Mouse (Mus musculus) cerebellum, adult 11-12 months (tissue): ENCODE data around the gene Speg.
A peak's percentile ranks its signal among the peaks of the same experiment; 100 is the strongest.

Experiments used
- DNase-seq: peaks from one replicate; pipeline ENCODE4 v3.0.0; 2022

The Speg gene

DNA sequence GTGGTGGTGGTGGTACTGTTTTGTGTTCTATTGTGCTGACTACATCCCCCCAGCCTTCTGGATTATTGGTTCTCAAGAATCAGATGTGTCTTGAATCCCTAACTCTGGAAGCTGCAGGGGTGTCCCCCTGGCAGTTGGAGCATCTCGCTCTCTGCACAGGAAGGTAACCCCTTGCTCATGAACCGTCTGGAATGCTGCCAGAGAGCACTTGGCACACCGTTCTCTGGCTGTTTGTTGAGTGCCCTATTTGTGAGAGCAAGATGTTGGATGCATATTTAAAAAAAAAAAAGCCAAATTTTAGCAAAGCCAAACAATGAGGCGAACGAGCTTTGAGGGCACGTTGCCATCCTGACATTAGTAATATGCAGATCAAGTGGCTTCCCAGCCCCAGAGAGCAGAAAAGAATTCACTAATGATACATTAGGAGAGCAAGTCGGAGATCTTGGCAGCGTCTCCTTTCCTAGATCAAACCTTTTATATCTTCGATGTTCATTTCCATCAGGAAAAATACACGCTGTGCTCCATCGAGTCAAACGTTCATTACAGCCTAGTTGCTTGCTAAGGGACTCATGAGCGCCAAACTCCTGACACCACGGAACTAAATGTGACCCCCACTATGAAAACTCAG is 9.5 kb upstream of the Speg start:
- peak; percentile 78 for DNase-seq

DNA sequence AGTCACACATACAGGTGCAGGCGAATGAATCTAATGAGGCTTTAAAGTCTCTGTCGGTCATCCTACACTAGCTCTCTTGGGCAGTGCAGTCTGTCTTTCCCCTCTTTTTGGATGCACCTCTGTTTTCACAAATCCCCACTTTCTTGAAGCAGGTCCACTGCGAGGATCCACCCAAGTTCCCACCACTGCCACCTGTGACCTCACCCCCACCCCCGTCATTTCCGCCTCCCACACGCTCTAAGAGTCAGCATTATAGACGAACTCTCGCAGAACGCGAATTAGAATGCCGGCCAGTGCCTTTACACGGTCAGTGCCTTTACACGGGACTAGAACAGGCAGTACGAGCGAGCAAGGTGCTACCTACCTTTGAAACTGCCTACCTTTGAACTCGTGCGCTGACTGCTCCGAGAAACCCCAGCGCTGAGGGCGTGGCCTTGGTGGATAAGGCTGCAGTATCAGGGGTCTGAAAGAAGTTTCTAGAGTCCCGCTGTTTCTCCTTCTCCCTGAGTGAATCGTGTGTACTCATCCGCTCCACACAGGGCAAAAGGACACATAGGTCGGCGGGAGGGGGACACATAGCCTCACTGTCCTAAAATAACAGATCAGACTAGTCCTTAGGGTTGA is 5.6 kb upstream of the Speg start:
- DNase-seq, result no peak

DNA sequence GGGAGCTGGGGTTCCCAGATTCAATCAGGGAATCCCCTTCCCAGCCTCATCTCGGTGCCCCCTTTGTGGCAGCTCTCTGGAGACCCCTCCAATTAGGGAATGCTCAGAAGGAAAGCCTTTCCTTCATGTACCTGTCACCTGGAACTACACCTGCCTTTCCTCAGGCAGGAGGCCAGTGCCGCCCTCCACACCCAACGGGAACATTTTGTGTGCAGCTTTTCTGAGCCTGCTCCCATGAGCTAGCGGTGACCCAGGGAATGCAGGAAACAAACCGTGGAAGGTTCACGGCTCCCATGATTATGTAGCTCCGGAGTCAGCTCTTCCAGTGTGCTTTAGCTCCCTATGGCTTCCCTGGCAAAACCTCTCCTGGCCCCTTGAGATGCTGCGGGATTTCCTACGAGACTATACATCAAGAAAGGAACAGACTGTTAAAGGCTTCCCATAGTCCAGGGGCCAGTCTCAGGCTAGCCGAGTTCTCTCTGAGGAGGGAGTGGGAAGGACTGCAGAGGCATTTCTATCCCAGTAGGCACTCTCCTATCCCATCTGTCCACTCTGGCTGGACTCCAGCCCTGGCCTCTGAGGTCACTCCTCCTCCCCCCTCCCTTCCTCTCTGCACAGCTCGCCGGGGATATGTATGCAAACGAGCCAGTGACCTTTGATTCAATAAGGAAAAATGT is 5.0 kb upstream of the Speg start:
- DNase-seq, result peak; percentile 99

DNA sequence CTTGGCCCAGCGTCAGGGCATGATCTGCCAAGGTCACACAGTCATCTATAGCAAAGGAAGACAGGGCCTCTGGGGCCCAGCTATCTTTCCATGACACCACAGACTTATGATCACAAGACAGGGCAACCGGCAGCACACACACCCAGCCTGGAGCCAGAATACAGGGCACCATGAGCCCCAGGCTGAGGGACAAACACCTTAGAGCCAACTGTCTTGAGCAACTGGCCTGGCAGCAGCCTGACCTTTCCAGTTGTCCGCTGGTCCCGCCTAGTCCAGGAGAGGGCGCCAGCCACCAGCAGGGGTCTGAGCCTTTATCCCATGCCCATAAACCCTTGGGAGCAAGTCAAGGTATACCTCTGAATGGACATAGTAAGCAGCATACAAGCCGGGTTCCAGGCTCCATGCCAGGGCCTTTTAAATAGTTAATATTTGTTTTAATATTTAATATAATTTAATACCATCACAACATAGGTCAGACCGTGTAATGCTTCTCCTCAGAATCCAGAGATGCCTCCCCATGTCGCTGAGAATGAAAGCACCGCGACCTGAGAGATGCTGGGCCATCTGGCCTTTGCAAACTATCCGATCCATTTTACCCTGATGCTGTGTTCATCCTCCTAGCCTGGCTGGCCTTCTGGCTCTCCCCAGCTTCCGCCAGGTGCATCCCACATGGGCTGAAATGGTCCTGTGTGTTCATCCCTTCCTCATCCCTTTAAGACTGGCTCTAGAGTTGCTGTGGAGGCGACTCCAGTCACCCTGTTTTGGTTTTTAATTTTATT is 3.6 kb upstream of the Speg start:
- DNase-seq, result peak; percentile 87

DNA sequence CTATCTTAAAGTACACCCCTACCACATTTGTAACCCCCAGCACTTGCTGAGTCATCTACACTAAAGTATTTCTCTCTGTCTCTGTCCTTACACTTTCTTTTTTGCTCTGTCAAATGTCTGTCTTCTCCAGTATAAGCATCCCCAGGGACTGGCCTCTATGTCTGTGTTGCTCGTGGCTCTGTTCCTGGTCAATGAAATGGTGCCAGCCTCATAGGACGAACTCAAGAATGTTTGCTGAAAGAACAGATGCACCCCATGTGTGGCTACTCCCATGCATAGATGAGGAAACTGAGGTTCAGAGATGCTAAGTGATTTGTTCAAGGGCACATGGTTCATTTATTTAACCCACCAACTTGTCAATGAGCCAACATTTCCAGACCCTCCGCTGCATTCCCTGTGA is 2.6 kb upstream of the Speg start:
- DNase-seq, result peak; percentile 56

DNA sequence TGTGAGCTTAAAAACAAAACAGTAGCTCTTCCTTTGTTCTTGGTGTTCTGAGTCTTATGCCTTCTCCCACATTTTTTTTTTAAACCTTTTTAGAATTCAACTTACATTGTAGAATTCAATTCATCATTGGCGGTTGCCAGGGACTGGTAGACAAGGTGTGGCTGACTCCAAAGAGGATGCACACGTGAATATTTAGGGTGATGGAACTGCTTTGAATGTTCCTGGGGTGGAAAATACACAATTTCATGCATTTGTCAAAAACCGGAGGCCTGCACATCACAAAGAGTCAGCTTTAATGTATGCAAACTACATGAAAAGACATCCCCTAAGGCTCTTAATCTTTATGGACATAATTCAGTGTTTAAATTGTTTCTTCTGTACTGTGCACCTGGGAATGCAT is 1.8 kb upstream of the Speg start:
- no peak for DNase-seq

DNA sequence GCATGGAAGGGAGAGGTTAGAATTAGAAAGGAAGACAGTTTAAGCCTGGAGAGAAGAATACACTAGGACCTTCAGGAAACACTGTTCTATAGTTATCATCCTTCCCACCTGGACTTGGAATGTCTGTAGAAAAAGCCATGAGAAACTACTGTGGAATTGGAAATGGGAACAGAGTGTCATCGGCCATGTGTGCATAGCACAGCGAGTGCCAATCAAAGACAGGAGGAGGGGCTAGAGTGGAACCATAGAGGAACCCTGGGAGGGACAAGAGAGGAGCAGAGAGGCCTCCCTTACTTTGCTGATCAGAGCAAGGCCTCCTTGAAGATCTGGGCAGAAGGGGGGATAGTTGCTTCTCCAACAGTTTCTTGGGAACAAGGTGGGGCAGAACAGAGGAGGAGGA is 4.1 kb downstream of the Speg start:
- DNase-seq, result peak; percentile 50

DNA sequence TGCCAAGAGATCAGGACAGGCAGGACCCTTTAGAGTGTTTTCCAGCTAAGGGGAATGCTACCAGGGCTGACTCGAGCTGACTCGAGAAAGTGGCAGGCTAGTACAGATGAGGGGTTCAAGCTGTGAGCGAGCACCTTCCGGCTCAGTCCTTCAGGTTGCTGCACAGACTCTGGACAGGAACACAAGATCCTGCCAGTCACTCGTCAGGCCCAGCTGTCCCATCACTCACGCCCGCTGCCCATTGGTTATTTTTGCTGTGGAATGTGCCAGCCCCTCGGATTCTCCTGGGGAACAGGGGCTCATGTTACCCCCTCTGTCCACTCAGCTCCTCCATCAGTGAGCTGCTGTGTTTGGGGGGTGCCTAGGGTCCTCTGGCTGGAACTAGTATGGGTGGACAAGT is 4.8 kb downstream of the Speg start:
- no peak for DNase-seq

DNA sequence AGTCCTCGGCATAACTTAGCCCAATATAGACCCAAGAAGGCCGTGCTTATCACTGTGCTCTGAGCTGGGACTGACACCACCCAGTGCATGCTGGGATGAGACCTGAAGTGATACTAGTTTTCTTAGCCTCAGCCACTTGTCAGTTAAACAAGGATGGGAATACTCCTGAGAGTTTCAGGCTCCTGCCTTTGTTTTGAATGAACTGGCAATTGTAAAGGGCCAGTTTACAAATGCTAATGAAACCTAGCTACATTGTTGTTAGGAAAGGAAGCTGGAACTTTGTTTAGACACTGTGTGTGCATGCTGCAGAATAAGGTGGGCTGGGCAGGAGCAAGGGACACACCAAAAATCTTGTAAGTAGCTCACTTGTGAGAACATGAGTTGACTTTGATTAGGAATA is 5.9 kb downstream of the Speg start:
- DNase-seq, result no peak

DNA sequence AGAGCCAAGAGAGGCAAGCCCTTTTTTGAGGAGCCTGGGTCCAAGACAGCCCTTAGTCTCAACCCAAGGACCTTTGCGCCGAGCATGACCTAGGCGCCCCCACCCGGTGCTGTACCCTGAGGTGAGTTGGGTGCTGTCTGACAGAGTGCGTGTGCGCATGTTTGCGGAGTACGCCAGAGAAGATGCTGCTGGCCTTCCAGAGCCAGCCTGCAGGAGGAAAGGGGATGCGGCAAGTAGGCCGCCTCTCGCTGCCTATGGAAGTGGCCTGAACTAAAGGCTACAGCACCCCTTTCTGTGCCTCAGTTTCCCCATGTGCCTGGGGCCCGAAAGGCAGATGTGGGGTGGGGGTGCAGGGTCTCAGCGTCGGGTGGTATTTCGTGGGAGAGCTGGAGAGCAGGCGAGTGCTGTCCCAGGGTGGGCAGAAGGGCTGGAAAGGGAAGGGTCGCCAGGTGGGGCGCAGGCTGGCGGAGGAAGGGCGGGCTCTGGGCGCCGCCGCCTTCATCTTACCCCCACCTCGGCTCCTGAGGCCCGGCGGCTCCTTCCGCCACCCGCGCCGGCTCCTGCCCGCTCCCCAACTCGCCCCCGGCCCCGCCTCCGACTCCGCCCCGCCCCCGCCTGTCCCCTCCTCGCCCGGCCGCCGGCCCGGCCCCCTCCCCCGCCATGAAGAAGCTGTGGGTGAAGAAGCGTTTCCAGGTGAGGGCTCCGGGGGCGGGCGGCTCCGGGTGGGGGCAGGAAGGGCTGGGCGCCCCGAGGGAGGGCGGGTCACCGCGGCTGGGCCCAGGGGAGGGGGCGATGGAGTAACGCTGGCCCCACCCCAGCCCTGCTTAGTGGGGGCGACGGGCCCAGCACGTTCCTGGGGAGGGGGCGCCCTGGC is 6.6 kb downstream of the Speg start:
- DNase-seq, result peak; percentile 83

DNA sequence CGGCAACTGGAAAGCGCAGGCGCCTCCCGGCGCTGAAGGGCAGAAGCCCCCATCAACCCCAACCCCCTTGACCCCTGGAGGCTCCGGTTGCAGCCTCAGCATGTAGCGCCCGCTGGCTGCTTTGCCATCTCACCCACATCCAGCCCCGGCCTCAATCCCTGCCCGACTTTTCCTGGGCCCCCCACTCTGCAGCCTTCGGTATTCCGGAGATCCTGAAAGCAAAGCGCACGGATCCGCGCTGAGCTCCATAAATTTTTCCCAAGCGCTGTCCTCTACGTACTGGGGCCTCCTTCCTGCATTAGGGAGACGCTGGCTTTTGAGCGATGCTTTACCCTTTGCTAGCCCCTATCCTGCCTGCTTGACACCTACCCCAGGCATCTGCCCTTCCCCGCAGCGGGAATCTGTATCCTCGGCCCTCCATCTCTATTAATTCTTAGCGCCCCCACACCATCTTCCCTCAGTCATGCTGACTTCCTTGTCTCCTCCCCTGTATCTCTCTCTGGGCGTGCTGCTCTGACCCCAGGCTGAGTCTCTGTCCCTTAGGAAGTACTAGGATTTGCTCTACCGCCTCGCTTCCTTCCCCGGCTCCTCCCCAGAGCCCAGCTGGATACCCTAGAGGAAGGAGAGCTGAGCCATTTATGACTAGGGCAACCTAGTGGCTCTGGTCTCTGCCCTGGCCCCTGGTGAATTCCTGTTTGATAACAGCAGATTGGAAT is 7.4 kb downstream of the Speg start:
- DNase-seq, result peak; percentile 80

DNA sequence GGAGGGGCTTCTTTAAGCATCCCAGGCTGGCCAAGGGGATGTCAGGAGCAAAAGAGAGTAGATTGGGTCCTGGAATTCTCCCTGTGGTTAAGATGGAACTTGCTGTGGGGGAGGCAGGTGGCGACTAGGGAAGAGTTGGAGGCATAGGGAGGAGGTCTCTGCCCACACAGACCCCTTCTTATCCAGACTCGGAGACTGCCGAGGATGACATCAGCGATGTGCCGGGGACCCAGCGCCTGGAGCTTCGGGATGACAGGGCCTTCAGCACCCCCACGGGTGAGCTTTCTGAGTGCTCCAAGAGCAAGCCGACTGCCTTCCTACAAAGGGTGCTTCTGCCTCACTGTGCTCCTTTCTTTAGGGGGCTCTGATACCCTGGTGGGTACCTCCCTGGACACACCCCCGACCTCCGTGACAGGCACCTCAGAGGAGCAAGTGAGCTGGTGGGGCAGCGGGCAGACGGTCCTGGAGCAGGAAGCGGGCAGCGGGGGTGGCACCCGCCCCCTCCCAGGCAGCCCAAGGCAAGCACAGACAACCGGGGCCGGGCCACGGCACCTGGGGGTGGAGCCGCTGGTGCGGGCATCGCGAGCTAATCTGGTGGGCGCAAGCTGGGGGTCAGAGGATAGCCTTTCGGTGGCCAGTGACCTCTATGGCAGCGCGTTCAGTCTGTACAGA is 9.5 kb downstream of the Speg start:
- peak; percentile 67 for DNase-seq

DNA sequence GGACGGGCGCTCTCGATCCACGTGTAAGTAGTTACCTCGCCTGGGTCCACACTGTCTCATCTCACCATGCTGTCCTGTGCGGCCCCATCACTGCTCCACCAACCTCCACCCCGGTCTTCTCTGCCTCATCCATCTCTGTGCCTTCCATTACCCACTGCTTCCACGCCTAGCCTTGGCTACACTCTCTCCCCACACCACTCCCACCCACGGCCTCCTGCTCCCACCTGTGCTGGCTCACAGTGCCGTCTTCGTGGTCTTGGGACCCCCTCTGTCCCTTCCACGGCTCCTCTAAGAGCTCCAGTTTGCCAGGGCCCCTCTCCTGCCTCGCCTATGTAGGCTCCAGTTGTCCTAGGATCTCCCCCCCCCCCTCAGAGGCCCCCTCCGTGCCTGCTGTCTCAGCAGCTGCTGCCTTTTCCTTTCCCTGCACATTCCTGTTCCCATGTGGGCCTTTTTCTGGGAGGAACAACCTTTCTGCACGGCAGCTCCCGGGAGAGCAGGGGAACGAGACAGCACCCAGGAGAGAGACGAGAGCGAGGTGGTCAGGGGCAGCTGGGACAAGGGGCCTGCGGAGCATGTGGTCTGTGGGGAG is 10.1 kb downstream of the Speg start:
- DNase-seq, result peak; percentile 62

DNA sequence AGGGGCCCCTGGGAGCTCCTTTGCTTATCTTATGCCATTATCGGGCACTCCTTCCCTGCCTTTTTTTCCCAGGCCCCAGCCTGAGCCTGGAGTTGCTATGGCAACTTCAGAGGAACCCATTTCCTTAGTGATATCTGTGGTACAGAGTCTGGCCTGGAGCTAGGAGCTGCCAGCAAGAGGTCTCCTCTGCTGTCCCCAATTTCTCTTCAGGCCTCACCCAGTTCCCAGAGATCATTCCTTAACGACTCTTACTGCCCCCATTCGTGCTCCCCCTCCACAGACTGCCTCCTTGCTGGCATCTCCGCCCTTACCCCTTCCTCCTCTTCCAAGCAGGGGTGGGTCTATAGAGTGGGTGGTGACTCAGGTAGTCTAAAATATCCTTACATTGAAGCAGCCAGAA is 11.1 kb downstream of the Speg start:
- DNase-seq, result no peak

DNA sequence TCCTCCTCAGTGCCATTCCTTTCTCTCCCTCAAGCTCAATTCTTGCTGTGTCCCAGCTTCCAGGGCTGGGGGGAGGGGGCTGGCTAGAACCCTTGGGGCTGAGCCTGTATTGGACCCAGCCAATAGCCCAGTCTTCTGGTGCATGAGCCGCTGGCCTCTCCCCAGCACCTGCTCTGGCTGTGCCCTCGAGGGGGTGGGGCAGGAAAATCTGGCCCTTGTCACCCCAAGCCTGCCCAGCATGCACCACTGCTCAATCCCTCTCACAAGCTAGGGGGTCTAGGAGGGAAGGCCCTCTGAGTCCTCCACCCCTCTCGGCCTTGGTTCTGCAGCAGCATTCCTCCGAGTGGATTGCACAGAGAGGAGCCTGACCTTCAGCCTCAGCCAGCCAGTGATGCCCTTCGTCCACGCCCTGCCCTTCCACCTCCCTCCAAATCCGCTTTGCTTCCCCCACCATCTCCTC is 12.4 kb downstream of the Speg start:
- DNase-seq, result peak; percentile 74

DNA sequence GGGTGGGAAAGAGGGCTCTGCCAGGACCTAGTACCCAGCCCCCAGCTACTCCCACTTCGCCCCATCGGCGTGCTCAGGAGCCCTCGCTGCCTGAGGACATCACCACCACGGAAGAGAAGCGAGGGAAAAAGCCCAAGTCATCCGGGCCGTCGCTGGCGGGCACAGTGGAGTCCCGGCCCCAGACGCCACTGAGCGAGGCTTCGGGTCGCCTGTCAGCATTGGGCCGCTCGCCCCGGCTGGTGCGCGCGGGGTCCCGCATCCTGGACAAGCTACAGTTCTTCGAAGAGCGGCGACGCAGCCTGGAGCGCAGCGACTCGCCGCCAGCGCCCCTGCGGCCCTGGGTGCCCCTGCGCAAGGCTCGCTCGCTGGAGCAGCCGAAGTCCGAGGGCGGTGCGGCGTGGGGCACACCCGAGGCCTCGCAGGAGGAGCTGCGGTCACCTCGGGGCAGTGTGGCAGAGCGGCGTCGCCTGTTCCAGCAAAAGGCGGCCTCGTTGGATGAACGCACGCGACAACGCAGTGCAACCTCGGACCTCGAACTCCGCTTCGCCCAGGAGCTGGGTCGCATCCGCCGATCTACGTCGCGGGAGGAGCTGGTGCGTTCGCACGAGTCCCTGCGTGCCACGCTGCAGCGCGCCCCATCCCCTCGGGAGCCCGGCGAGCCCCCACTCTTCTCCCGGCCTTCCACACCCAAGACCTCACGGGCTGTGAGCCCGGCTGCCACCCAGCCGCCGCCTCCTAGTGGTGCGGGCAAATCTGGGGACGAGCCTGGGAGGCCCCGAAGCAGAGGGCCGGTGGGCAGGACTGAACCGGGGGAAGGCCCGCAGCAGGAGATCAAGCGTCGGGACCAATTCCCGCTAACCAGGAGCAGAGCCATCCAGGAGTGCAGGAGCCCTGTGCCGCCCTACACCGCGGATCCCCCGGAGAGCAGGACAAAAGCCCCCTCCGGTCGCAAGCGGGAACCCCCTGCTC is 13.1 kb downstream of the Speg start:
- no peak for DNase-seq

DNA sequence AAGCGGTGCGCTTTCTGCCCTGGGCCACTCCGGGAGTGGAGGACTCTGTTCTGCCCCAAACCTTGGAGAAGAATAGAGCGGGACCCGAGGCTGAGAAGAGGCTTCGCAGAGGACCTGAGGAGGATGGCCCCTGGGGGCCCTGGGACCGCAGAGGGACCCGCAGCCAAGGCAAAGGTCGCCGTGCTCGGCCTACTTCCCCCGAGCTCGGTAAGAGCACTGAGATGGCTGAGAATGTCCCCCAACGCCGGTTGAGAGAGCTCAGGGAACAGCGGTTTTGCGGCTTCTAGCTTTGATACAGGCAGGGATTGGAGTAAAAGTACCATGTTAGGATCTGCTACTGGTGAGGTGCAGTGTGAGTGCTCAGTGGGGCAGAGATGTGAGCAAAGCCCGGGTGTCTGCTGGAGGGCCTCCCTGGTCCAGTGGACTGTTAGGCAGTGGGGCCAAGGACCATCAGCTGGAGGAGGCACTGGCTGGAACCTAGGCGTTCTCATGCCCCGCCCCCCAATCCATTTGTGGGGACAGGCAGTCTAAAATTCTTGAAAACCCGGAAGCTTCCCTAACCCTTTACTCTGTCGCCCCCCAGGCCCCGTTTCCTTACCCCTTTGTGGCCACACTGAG is 13.9 kb downstream of the Speg start:
- no peak for DNase-seq

DNA sequence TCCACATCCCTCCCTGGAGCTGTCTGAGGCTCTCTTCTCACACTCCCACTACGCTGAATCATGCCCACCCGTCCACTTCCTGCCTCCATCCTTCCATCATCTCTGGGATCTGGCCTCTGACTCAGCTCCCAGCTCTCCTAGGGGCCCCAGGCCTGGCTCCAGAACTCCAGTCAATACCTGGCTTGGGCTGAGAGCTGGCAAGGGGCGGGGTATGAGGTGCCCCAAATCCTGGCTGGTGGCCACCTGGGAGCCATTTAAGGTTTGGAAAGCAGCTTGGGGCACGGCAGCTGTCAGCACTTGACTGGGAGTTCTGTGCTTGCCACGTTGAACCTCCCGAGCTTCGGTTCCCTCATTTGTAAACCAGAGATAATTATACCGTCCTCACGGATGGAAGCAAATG is 18.0 kb downstream of the Speg start:
- DNase-seq, result peak; percentile 94

DNA sequence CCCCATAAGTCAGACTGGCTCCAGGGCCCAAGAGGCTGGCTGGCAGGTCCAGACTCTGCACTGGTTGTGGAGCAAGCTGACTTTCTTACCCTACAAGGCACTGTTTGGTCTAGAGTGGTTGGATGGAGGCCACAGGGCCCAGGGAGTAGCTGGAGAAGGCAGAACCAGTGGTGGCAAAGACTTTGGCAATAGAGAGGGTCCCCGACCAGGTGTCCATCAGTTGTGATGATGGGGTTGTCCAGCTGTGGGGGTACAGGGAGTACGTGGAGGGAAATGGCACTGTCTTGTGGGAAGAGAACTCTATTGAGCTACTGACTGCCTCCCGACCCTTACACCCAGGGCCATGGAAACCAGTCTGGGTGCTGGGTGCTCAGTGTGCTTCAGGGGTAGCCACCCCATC is 18.7 kb downstream of the Speg start:
- no peak for DNase-seq
